Mouse (Mus musculus): ENCODE measurements around the gene Tbc1d20. TPM values are rescaled to one million over a fixed set of nuclear protein-coding genes. Genes with fewer than 3 reads are reported as not detected.

Tbc1d20 gene
- total and polyA plus RNA-seq, 2 experiments: 13.0 to 25.1 TPM

DNA sequence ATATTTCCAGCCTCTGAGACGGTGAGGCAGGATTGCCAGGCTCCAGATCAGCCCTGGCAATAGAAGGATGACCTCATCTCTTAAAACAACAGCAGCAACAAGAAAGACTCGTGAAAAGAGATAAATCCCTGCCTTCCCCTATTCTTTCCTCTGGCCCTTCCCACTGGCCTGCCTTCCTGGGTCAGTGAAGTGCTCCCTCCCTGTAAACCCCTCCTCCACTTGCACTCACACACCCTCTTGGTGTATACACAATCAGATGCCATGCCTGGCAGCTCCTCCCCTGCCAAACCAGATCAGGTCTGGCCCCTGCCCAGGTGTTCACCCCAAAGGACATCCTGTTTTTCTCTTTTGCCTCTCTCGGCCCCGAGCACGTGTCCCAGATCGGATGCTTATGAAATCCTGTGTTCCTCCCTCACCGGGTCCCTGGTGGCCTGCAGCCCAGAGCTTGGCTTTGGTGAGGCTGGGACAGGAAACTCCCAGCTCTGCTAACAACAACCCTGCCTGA, 66.7 kb downstream of the Tbc1d20 start:
- H3K27ac ChIP-seq (replicated peaks; ENCODE audit: insufficient read depth, low read depth, low read length): peak overlapping the region; percentile 64
- peak; percentile 97 for DNase-seq (ENCODE audit: extremely low read depth, low read depth, low spot score)
- under 1% methylated on average over 7 of the region's 7 CpGs for whole genome bisulfite sequencing

DNA sequence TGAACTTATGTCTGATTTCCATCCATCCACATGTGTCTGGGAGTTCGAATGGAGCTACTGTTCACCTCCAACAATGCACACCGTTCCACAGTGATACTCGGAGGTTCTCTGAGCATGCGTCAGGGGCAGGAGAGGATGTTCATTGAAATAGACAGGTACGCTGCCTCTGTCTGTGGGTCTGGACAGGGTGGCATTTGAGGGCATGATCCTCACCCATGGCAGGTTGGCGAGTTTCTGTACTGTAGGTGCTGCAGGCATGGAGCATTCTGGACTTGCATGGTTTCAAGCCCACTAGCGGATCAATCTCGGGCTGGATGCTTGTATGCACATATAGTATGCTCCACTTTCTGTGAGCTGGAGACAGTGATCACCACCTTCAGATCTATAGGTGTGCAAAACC, 67.6 kb downstream of the Tbc1d20 start:
- H3K79me2 ChIP-seq (ENCODE audit: control insufficient read depth, insufficient read depth, low read length): no peaks in the 10 kb centered on the region
- H3K27ac ChIP-seq (replicated peaks; ENCODE audit: insufficient read depth, low read depth, low read length): peak overlapping the region; percentile 1
- H3K27me3 ChIP-seq (ENCODE audit: control insufficient read depth, insufficient read depth, low read length): no peaks in the 10 kb centered on the region
- H3K4me3 ChIP-seq (ENCODE audit: insufficient read depth, low read depth, low read length): no peak overlapping the region
- no peak overlapping the region for H3K9ac ChIP-seq (ENCODE audit: low read depth, low read length)
- no peaks in the 10 kb centered on the region for H3K36me3 ChIP-seq (ENCODE audit: control insufficient read depth, insufficient read depth, low read length)
- peaks cover 25% of the 10 kb centered on the region for H3K4me1 ChIP-seq (ENCODE audit: control insufficient read depth, insufficient read depth, low read length)
- WGBS: 90% methylated on average over 8 of the region's 8 CpGs
- TF ChIP-seq CTCF (IDR thresholded peaks at IDR 0.05; ENCODE audit: low read depth, low read length): no peak
- peak; percentile 10 for DNase-seq (ENCODE audit: extremely low read depth, low read depth, low spot score)

More for the DNA sequence above, 66.7 kb downstream of the Tbc1d20 start:
- no peak overlapping the region for H3K4me3 ChIP-seq (ENCODE audit: insufficient read depth, low read depth, low read length)
- H3K36me3 ChIP-seq (ENCODE audit: control insufficient read depth, insufficient read depth, low read length): no peaks in the 10 kb centered on the region
- no peak overlapping the region; the same call in 1 of the 2 replicates for H3K9ac ChIP-seq (ENCODE audit: low read depth, low read length)
- TF ChIP-seq POLR2A (IDR thresholded peaks at IDR 0.05; ENCODE audit: extremely low read depth, insufficient read depth, low read length) (no peak), CTCF (IDR thresholded peaks at IDR 0.05; ENCODE audit: low read depth, low read length) (no peak)
- peaks cover 25% of the 10 kb centered on the region for H3K4me1 ChIP-seq (ENCODE audit: control insufficient read depth, insufficient read depth, low read length)
- H3K27me3 ChIP-seq (ENCODE audit: control insufficient read depth, insufficient read depth, low read length): no peaks in the 10 kb centered on the region
- no peaks in the 10 kb centered on the region for H3K79me2 ChIP-seq (ENCODE audit: control insufficient read depth, insufficient read depth, low read length)

Other genes starting within 250 kb of the Tbc1d20 start
- gene Scrt2, start 212.3 kb upstream of the Tbc1d20 start, total RNA-seq (2014; rRNA removed): not detected in 2 replicates
- not detected in 2 replicates for gene Scrt2, start 212.3 kb upstream of the Tbc1d20 start, polyA plus RNA-seq (2012; rRNA removed)
- gene Srxn1, start 188.3 kb upstream of the Tbc1d20 start, total RNA-seq (2014; rRNA removed): 24.0 and 30.7 TPM in 2 replicates
- 87.2 and 89.1 TPM in 2 replicates for gene Srxn1, start 188.3 kb upstream of the Tbc1d20 start, polyA plus RNA-seq (2012; rRNA removed)
- gene Tcf15, start 150.3 kb upstream of the Tbc1d20 start, total RNA-seq (2014; rRNA removed): not detected in 2 replicates
- gene Tcf15, start 150.3 kb upstream of the Tbc1d20 start, polyA plus RNA-seq (2012; rRNA removed): not detected in 2 replicates
- gene Csnk2a1, start 67.0 kb upstream of the Tbc1d20 start, total RNA-seq (2014; rRNA removed): 82.9 and 99.9 TPM in 2 replicates
- gene Csnk2a1, start 67.0 kb upstream of the Tbc1d20 start, polyA plus RNA-seq (2012; rRNA removed): 20.7 and 21.1 TPM in 2 replicates
- gene Rbck1, start 38.8 kb downstream of the Tbc1d20 start, total RNA-seq (2014; rRNA removed): 43.4 and 47.7 TPM in 2 replicates
- gene Rbck1, start 38.8 kb downstream of the Tbc1d20 start, polyA plus RNA-seq (2012; rRNA removed): 92.8 and 107 TPM in 2 replicates
- 14.7 and 16.2 TPM in 2 replicates for gene Trib3, start 50.2 kb downstream of the Tbc1d20 start, total RNA-seq (2014; rRNA removed)
- 4.9 and 5.4 TPM in 2 replicates for gene Trib3, start 50.2 kb downstream of the Tbc1d20 start, polyA plus RNA-seq (2012; rRNA removed)
- gene Nrsn2, start 82.8 kb downstream of the Tbc1d20 start, total RNA-seq (2014; rRNA removed): not detected in 2 replicates
- not detected in 2 replicates for gene Nrsn2, start 82.8 kb downstream of the Tbc1d20 start, polyA plus RNA-seq (2012; rRNA removed)
- gene Sox12, start 104.2 kb downstream of the Tbc1d20 start, total RNA-seq (2014; rRNA removed): 0.18 and 0.40 TPM in 2 replicates
- 1.7 and 1.9 TPM in 2 replicates for gene Sox12, start 104.2 kb downstream of the Tbc1d20 start, polyA plus RNA-seq (2012; rRNA removed)
- gene Zcchc3, start 121.2 kb downstream of the Tbc1d20 start, total RNA-seq (2014; rRNA removed): 0.37 and 0.47 TPM in 2 replicates
- gene Zcchc3, start 121.2 kb downstream of the Tbc1d20 start, polyA plus RNA-seq (2012; rRNA removed): 0.40 and 0.44 TPM in 2 replicates
- not detected in 2 replicates for gene 6820408C15Rik, start 121.8 kb downstream of the Tbc1d20 start, total RNA-seq (2014; rRNA removed)
- gene 6820408C15Rik, start 121.8 kb downstream of the Tbc1d20 start, polyA plus RNA-seq (2012; rRNA removed): not detected in 2 replicates
- gene Defb23, start 170.8 kb downstream of the Tbc1d20 start, total RNA-seq (2014; rRNA removed): not detected in 2 replicates
- not detected in 2 replicates for gene Defb23, start 170.8 kb downstream of the Tbc1d20 start, polyA plus RNA-seq (2012; rRNA removed)
- gene Defb20, start 183.2 kb downstream of the Tbc1d20 start, total RNA-seq (2014; rRNA removed): not detected in 2 replicates
- gene Defb20, start 183.2 kb downstream of the Tbc1d20 start, polyA plus RNA-seq (2012; rRNA removed): not detected in 2 replicates
- gene Defb22, start 196.3 kb downstream of the Tbc1d20 start, total RNA-seq (2014; rRNA removed): not detected in 2 replicates
- gene Defb22, start 196.3 kb downstream of the Tbc1d20 start, polyA plus RNA-seq (2012; rRNA removed): not detected in 2 replicates
- gene Defb26, start 217.9 kb downstream of the Tbc1d20 start, total RNA-seq (2014; rRNA removed): not detected in 2 replicates
- not detected in 2 replicates for gene Defb26, start 217.9 kb downstream of the Tbc1d20 start, polyA plus RNA-seq (2012; rRNA removed)
- not detected in 2 replicates for gene Defb28, start 224.4 kb downstream of the Tbc1d20 start, total RNA-seq (2014; rRNA removed)
- not detected in 2 replicates for gene Defb28, start 224.4 kb downstream of the Tbc1d20 start, polyA plus RNA-seq (2012; rRNA removed)
- gene Defb29, start 246.3 kb downstream of the Tbc1d20 start, total RNA-seq (2014; rRNA removed): not detected in 2 replicates
- gene Defb29, start 246.3 kb downstream of the Tbc1d20 start, polyA plus RNA-seq (2012; rRNA removed): not detected in 2 replicates